Mouse (Mus musculus) bone marrow macrophage, adult 2 months (primary cell): ENCODE measurements around the gene Pdf. TPM values are rescaled to one million over a fixed set of nuclear protein-coding genes. Genes with fewer than 3 reads are reported as not detected.

Experiments used
- H3K27ac ChIP-seq: 2 replicates; pipeline ENCODE4 v1.5.1; 2012; ENCODE audit warnings: low read depth, low read length; ENCODE audit not compliant: insufficient read depth
- H3K4me1 ChIP-seq: 2 replicates; pipeline ENCODE4 v1.6.1; 2012; ENCODE audit warnings: low read length; ENCODE audit not compliant: control insufficient read depth, insufficient read depth
- H3K4me3 ChIP-seq: 2 replicates; pipeline ENCODE4 v1.5.1; 2012; ENCODE audit warnings: mild to moderate bottlenecking, low read length, moderate library complexity; ENCODE audit not compliant: insufficient read depth
- CTCF ChIP-seq: IDR thresholded peaks from 2 replicates; pipeline ENCODE4 v1.5.1; 2012; ENCODE audit warnings: low read depth, mild to moderate bottlenecking, low read length, moderate library complexity
- POLR2A ChIP-seq: IDR thresholded peaks from 2 replicates; pipeline ENCODE4 v1.6.1; 2012; ENCODE audit warnings: mild to moderate bottlenecking, low read depth, low read length, borderline replicate concordance
- polyA plus RNA-seq: library from polyadenylated mRNA; stranded (reverse); fragments of >200 nt; gene quantifications from 2 replicates; pipeline ENCODE4 v1.2.4, GENCODE M21; 2012; ENCODE audit not compliant: missing spikeins, insufficient read depth, insufficient read length

Gene Pdf
- 1.7 and 2.4 TPM in 2 replicates for polyA plus RNA-seq

GRCm38 (mm10) chr8:107048061-107048941 lies at the start of gene Pdf:
TSS of gene Pdf (minus strand) at chr8:107048614.
- peak within 1 kb of the TSS; percentile 85 for H3K4me3 ChIP-seq
- peaks cover 6% of the 10 kb centered on the region for H3K4me1 ChIP-seq
- TF ChIP-seq POLR2A (no peak), CTCF (no peak)
- H3K27ac ChIP-seq, result peak within 1 kb of the TSS; percentile 63

- Histone ChIP-seq H3K27ac (peak within 1 kb of the TSS; percentile 83), H3K4me1 (peaks cover 13% of the 10 kb centered on the region), H3K4me3 (peak within 1 kb of the TSS; percentile 93)
- TF ChIP-seq POLR2A (no peak; the same call in 1 of the 2 replicates), CTCF (no peak)
Measured at GRCm38 (mm10) chr8:107096366-107097036, 48.1 kb upstream of the Pdf start, which contains the start of gene Terf2. TSS of gene Terf2 (minus strand) at chr8:107096547.

- peaks cover 12% of the 10 kb centered on the region for H3K4me1 ChIP-seq
Measured at GRCm38 (mm10) chr8:107095717-107096365, 47.4 kb upstream of the Pdf start.

GRCm38 (mm10) chr8:107090531-107090930 lies 42.1 kb upstream of the Pdf start:
- no peaks in the 10 kb centered on the region; the same call in 1 of the 2 replicates for H3K4me1 ChIP-seq
- TF ChIP-seq POLR2A (no peak), CTCF (no peak)
- no peak overlapping the region for H3K4me3 ChIP-seq
- H3K27ac ChIP-seq, result no peak overlapping the region

More at GRCm38 (mm10) chr8:107095717-107096365, 47.4 kb upstream of the Pdf start:
- TF ChIP-seq CTCF, result no peak
- TF ChIP-seq POLR2A, result no peak
- Histone ChIP-seq H3K27ac (peak overlapping the region; percentile 83), H3K4me3 (peak overlapping the region; percentile 93)

- TF ChIP-seq POLR2A (no peak), CTCF (no peak)
- no peak overlapping the region for H3K27ac ChIP-seq
- no peaks in the 10 kb centered on the region for H3K4me1 ChIP-seq
- no peak overlapping the region for H3K4me3 ChIP-seq
Measured at GRCm38 (mm10) chr8:107088526-107089063, 40.2 kb upstream of the Pdf start.

GRCm38 (mm10) chr8:107086018-107086417 lies 37.6 kb upstream of the Pdf start:
- Histone ChIP-seq H3K4me1 (no peaks in the 10 kb centered on the region), H3K4me3 (no peak overlapping the region), H3K27ac (no peak overlapping the region)
- no peak for TF ChIP-seq POLR2A
- TF ChIP-seq CTCF, result no peak

- Histone ChIP-seq H3K4me3 (no peak overlapping the region), H3K4me1 (no peaks in the 10 kb centered on the region), H3K27ac (no peak overlapping the region)
- TF ChIP-seq POLR2A (no peak), CTCF (peak; percentile 51; the same call in 1 of the 2 replicates)
Measured at GRCm38 (mm10) chr8:107085358-107085757, 36.9 kb upstream of the Pdf start.

GRCm38 (mm10) chr8:107076239-107076888 lies 27.9 kb upstream of the Pdf start:
- H3K4me1 ChIP-seq, result peaks cover 12% of the 10 kb centered on the region; the same call in 1 of the 2 replicates
- no peak overlapping the region for H3K27ac ChIP-seq
- H3K4me3 ChIP-seq, result no peak overlapping the region
- no peak for TF ChIP-seq CTCF
- no peak for TF ChIP-seq POLR2A

- no peak overlapping the region for H3K27ac ChIP-seq
- peaks cover 6% of the 10 kb centered on the region; the same call in 1 of the 2 replicates for H3K4me1 ChIP-seq
- no peak overlapping the region for H3K4me3 ChIP-seq
- TF ChIP-seq CTCF (no peak), POLR2A (no peak)
Measured at GRCm38 (mm10) chr8:107074128-107074527, 25.7 kb upstream of the Pdf start.
